In the genomic region with DNA sequence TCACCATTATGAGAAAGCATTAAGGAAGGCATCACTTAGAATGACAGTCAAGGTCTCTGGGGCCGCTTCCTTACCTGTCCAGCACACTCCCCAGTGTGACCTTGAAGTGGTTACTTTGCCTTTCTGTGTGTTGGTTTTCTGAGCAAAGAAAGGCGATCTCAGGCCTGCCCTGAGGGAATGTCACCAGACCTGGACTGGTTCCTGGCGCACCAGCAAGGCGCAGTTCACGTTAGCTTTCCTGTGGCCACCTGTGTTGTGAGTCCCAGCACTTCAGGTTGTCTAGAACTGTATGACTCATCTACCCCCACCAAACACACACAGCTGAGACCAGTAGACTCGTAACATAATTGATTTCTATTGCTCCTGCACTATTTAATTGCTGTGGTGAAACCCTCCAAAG, we compare ENCODE assay signal across 23 mouse cellular contexts.
DNase-seq lines count a peak whose midpoint lies in the region; ATAC-seq lines count a peak whose summit lies in the region.
"Had no signal": no experiment of that assay in that cellular context is flagged by ENCODE, and none has a peak within 500 bp of the region (broad histone marks: within the 10 kb centered on the region; RNA-seq: fewer than 3 reads in every experiment).

No protein-coding gene starts in this region.

- WGBS in limb, embryonic 11.5 days: 91% methylated on average over 6 of the region's 6 CpGs
- WGBS in limb, embryonic 10.5 days: 94% methylated on average over 6 of the region's 6 CpGs
- 91% methylated on average over 6 of the region's 6 CpGs for WGBS in forebrain, embryonic 11.5 days

- no peaks in the 10 kb centered on the region for H3K27me3 ChIP-seq in limb, embryonic 11.5 days (ENCODE audit: control insufficient read depth, insufficient read depth, low read length)
- H3K27me3 ChIP-seq in limb, embryonic 10.5 days (ENCODE audit: low read depth, poor library complexity, severe bottlenecking): peaks cover 9% of the 10 kb centered on the region; the same call in 1 of the 2 replicates
- H3K27me3 ChIP-seq in forebrain, embryonic 11.5 days (ENCODE audit: control insufficient read depth, insufficient read depth, low read length): no peaks in the 10 kb centered on the region
- H3K27me3 ChIP-seq: embryonic facial prominence, embryonic 13.5 days; embryonic facial prominence, embryonic 15.5 days; forebrain, embryonic 13.5 days; forebrain, embryonic 15.5 days had no signal

- no peak overlapping the region for H3K27ac ChIP-seq in limb, embryonic 11.5 days (replicated peaks; ENCODE audit: low read depth, low read length)
- no peak overlapping the region for H3K27ac ChIP-seq in limb, embryonic 10.5 days
- H3K27ac ChIP-seq in forebrain, embryonic 11.5 days (ENCODE audit: low read depth, low read length): no peak overlapping the region
- H3K27ac ChIP-seq: embryonic facial prominence, embryonic 13.5 days; embryonic facial prominence, embryonic 15.5 days; forebrain, embryonic 10.5 days; forebrain, embryonic 13.5 days; forebrain, embryonic 15.5 days had no signal

- H3K4me2 ChIP-seq in limb, embryonic 11.5 days (ENCODE audit: low read depth, severe bottlenecking): no peak overlapping the region
- H3K4me2 ChIP-seq in forebrain, embryonic 11.5 days (ENCODE audit: low read depth, low read length, severe bottlenecking): no peak overlapping the region
- H3K4me2 ChIP-seq: embryonic facial prominence, embryonic 13.5 days; embryonic facial prominence, embryonic 15.5 days; forebrain, embryonic 13.5 days; forebrain, embryonic 15.5 days had no signal

- peak; percentile 18 for DNase-seq in limb, embryonic 11.5 days (ENCODE audit: low spot score)
- DNase-seq in limb, embryonic 10.5 days (ENCODE audit: low spot score): no peak
- DNase-seq in ES-CJ7 (ENCODE audit: low read depth, low spot score): peak; percentile 21
- DNase-seq in forebrain, embryonic 11.5 days (ENCODE audit: low spot score): no peak
- DNase-seq in lung, postnatal 14 days: no peak
- DNase-seq: adrenal gland, adult 8-10 months; adrenal gland, postnatal 14 days; cerebellum, adult 11 months; cerebellum, adult 18-20 months; cerebellum, adult 8-10 months; cerebellum, adult 9-11 months; cerebellum, postnatal 14 days; cerebellum, postnatal 36 days; embryo, embryonic 11 days; forebrain, postnatal 0 days had no signal

- no peaks in the 10 kb centered on the region for H3K9me3 ChIP-seq in limb, embryonic 11.5 days (ENCODE audit: control insufficient read depth, low read length)
- H3K9me3 ChIP-seq in limb, embryonic 10.5 days (replicated peaks): no peaks in the 10 kb centered on the region
- no peaks in the 10 kb centered on the region for H3K9me3 ChIP-seq in forebrain, embryonic 11.5 days (ENCODE audit: control insufficient read depth, low read length)
- H3K9me3 ChIP-seq: embryonic facial prominence, embryonic 13.5 days; embryonic facial prominence, embryonic 15.5 days; forebrain, embryonic 10.5 days; forebrain, embryonic 13.5 days; forebrain, embryonic 15.5 days had no signal

- H3K4me3 ChIP-seq in limb, embryonic 11.5 days (ENCODE audit: low read depth, low read length): no peak overlapping the region
- H3K4me3 ChIP-seq in limb, embryonic 10.5 days: no peak overlapping the region
- no peak overlapping the region for H3K4me3 ChIP-seq in forebrain, embryonic 11.5 days (ENCODE audit: low read depth, low read length)
- H3K4me3 ChIP-seq: embryonic facial prominence, embryonic 13.5 days; embryonic facial prominence, embryonic 15.5 days; erythroblast, embryonic 14.5 days; forebrain, embryonic 10.5 days; forebrain, embryonic 13.5 days; forebrain, embryonic 15.5 days had no signal

- no peak for ATAC-seq in limb, embryonic 11.5 days (ENCODE audit: insufficient number of reproducible peaks, low FRiP score, low TSS enrichment, low read depth)
- ATAC-seq in monocyte, adult 5-6 weeks (replicated peaks; ENCODE audit: insufficient number of reproducible peaks, low FRiP score, low TSS enrichment, poor library complexity, severe bottlenecking): 0 out of 2 replicates have a peak, but pooled peaks have one; percentile 27
- no peak for ATAC-seq in forebrain, embryonic 11.5 days (replicated peaks; ENCODE audit: low FRiP score)
- ATAC-seq: activated CD4-positive, CD25-positive, alpha-beta regulatory T cell, adult 4 months; forebrain, embryonic 15.5 days; forebrain, postnatal 0 days had no signal

- peaks cover 7% of the 10 kb centered on the region for H3K4me1 ChIP-seq in limb, embryonic 11.5 days (ENCODE audit: control insufficient read depth, insufficient read depth, low read length)
- H3K4me1 ChIP-seq in limb, embryonic 10.5 days: peaks cover 20% of the 10 kb centered on the region
- no peaks in the 10 kb centered on the region for H3K4me1 ChIP-seq in forebrain, embryonic 11.5 days (replicated peaks; ENCODE audit: control insufficient read depth, insufficient read depth, low read length)
- H3K4me1 ChIP-seq: embryonic facial prominence, embryonic 13.5 days; embryonic facial prominence, embryonic 15.5 days had no signal

- no peak overlapping the region for H3K9ac ChIP-seq in limb, embryonic 11.5 days (ENCODE audit: low read length)
- no peak overlapping the region for H3K9ac ChIP-seq in forebrain, embryonic 11.5 days (ENCODE audit: low read length)
- H3K9ac ChIP-seq: embryonic facial prominence, embryonic 13.5 days; embryonic facial prominence, embryonic 15.5 days; forebrain, embryonic 13.5 days; forebrain, embryonic 15.5 days; forebrain, postnatal 0 days had no signal

- no peaks in the 10 kb centered on the region for H3K36me3 ChIP-seq in limb, embryonic 11.5 days (ENCODE audit: control insufficient read depth, insufficient read depth, low read length)
- 0 out of 2 replicates have a peak, but pooled peaks cover 3% of the 10 kb centered on the region for H3K36me3 ChIP-seq in limb, embryonic 10.5 days
- H3K36me3 ChIP-seq in forebrain, embryonic 11.5 days (ENCODE audit: control insufficient read depth, insufficient read depth, low read length): no peaks in the 10 kb centered on the region
- H3K36me3 ChIP-seq: embryonic facial prominence, embryonic 15.5 days; forebrain, embryonic 10.5 days; forebrain, embryonic 15.5 days had no signal

Comparison
In these comparisons a context has a peak if more than half of its experiments do, and no peak if none do; other contexts are left out.
1. DNase-seq: peak in limb, embryonic 11.5 days (single experiment) and ES-CJ7 (single experiment); none in limb, embryonic 10.5 days (single experiment), forebrain, embryonic 11.5 days (single experiment) and lung, postnatal 14 days (single experiment).